Mouse (Mus musculus) kidney, postnatal 0 days (tissue): Measurements from ENCODE around the gene Emc8. TPM values are rescaled to one million over a fixed set of nuclear protein-coding genes. Genes with fewer than 3 reads are reported as not detected.
A peak's percentile ranks its signal among the peaks of the same experiment; 100 is the strongest.

Source experiments
- ATAC-seq: fragments of 200-750 bp; cut with Nextera tagmentation; replicated peaks from 2 replicates; pipeline ENCODE4 v1.8.0; 2017; ENCODE audit warnings: low read depth, moderate number of reproducible peaks, moderate TSS enrichment, moderate library complexity; ENCODE audit not compliant: low FRiP score
- DNase-seq: peaks from one replicate; pipeline ENCODE4 v3.0.0-alpha.2; 2016; ENCODE audit warnings: low spot score
- H3K27ac ChIP-seq: fragments of 300-500 bp; sonication (generic); 2 replicates; pipeline ENCODE4 v1.5.1; 2014; ENCODE audit warnings: mild to moderate bottlenecking
- H3K27me3 ChIP-seq: fragments of 300-500 bp; sonication (generic); 2 replicates; pipeline ENCODE4 v1.6.1; 2014; ENCODE audit warnings: low read length, mixed read lengths; ENCODE audit not compliant: insufficient read depth
- H3K36me3 ChIP-seq: fragments of 300-500 bp; sonication (generic); 2 replicates; pipeline ENCODE4 v1.6.1; 2014; ENCODE audit warnings: low read length, mixed read lengths; ENCODE audit not compliant: insufficient read depth
- H3K4me1 ChIP-seq: fragments of 300-500 bp; sonication (generic); replicated peaks from 2 replicates; pipeline ENCODE4 v1.6.1; 2014; ENCODE audit warnings: antibody characterized with exemption, low read length, mixed read lengths; ENCODE audit not compliant: insufficient read depth
- H3K4me2 ChIP-seq: fragments of 300-500 bp; sonication (generic); 2 replicates; pipeline ENCODE4 v1.6.1; 2014; ENCODE audit warnings: mild to moderate bottlenecking, low read length, moderate library complexity, mixed read lengths
- H3K4me3 ChIP-seq: fragments of 300-500 bp; sonication (generic); replicated peaks from 2 replicates; pipeline ENCODE4 v1.5.1; 2014; ENCODE audit warnings: low read depth, low read length
- H3K9ac ChIP-seq: fragments of 300-500 bp; sonication (generic); 2 replicates; pipeline ENCODE4 v1.6.1; 2014; ENCODE audit warnings: low read depth, low read length
- H3K9me3 ChIP-seq: fragments of 300-500 bp; sonication (generic); replicated peaks from 2 replicates; pipeline ENCODE4 v1.6.1; 2016; ENCODE audit warnings: low read length, inconsistent platforms, mixed read lengths
- CTCF ChIP-seq: IDR thresholded peaks from 2 replicates; pipeline ENCODE4 v1.5.1; 2016; ENCODE audit warnings: antibody characterized with exemption, low read depth, mild to moderate bottlenecking, moderate library complexity
- WGBS: fragments of 180-500 bp; shearing (Covaris S2); extraction: QIAGEN DNeasy Blood & Tissue Kit; methylation state at CpG from one replicate; pipeline ENCODE4 v1.1.7; 2014; 5-methylcytosine and 5-hydroxymethylcytosine counted together
- polyA plus RNA-seq: library from polyadenylated mRNA; unstranded; fragments of >200 nt; fragmentation: Nextera tagmentation; extraction: Ambion mirVana; gene quantifications from 2 replicates; pipeline ENCODE4 v1.2.1, GENCODE M21; 2015

Emc8 gene
- polyA plus RNA-seq, 1 experiment from 2014 or later, result 213 TPM

DNA sequence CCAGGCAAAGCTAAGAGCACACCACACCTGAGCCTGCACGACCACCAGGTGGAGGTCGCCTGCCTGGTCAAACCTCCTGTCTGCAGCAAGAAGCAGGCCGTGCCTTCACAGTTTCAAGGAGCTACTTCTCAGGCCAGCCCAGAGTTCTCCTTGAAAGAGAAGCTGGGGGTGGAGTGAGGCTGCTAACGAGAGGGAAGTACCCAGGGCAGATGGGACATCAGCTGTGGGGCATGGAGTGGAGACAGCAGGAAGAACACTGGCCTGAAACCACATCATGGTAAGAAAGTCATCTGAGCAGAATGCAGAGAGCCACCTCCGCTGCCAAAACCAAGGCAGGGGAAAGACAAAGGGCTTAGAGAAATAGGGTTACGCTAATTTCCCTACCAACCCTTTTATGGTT is 3.8 kb downstream of the Emc8 start:
- Histone ChIP-seq H3K9me3 (no peaks in the 10 kb centered on the region), H3K4me1 (peaks cover 21% of the 10 kb centered on the region; the same call in 1 of the 2 replicates), H3K27me3 (no peaks in the 10 kb centered on the region), H3K4me2 (no peak overlapping the region), H3K4me3 (no peak overlapping the region), H3K27ac (no peak overlapping the region), H3K9ac (no peak overlapping the region), H3K36me3 (no peaks in the 10 kb centered on the region)
- no peak for ATAC-seq
- DNase-seq, result no peak
- WGBS, result 71% methylated on average over 6 of the region's 6 CpGs
- peak; percentile 11; the same call in 1 of the 2 replicates for TF ChIP-seq CTCF

DNA sequence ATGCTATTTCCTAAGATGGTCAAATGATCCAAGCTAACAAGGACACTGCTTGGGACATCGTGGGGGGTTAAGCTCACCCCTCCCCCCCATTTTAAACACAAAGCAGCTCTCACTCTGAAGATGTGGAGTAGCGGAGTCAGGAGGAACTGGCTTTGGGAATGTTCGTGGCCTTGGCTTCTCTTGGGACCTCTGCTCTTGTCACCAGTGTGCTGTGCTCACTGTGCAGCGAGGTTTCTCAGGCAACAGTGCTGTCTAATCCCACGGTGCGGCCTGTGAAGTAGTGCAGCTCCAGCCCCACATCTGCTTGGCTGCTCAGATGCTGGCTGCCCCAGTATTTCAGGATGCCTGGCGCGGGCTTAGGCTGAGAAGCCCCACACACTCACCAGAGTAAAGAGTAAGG is 11.0 kb downstream of the Emc8 start:
- TF ChIP-seq CTCF, result no peak
- H3K36me3 ChIP-seq, result peaks cover 27% of the 10 kb centered on the region
- DNase-seq (no peak), ATAC-seq (no peak)
- 92% methylated on average over 8 of the region's 8 CpGs for WGBS
- no peak overlapping the region for H3K4me2 ChIP-seq
- no peaks in the 10 kb centered on the region for H3K4me1 ChIP-seq
- H3K4me3 ChIP-seq, result no peak overlapping the region
- H3K27me3 ChIP-seq, result no peaks in the 10 kb centered on the region
- no peak overlapping the region for H3K9ac ChIP-seq
- no peak overlapping the region for H3K27ac ChIP-seq
- no peaks in the 10 kb centered on the region for H3K9me3 ChIP-seq

DNA sequence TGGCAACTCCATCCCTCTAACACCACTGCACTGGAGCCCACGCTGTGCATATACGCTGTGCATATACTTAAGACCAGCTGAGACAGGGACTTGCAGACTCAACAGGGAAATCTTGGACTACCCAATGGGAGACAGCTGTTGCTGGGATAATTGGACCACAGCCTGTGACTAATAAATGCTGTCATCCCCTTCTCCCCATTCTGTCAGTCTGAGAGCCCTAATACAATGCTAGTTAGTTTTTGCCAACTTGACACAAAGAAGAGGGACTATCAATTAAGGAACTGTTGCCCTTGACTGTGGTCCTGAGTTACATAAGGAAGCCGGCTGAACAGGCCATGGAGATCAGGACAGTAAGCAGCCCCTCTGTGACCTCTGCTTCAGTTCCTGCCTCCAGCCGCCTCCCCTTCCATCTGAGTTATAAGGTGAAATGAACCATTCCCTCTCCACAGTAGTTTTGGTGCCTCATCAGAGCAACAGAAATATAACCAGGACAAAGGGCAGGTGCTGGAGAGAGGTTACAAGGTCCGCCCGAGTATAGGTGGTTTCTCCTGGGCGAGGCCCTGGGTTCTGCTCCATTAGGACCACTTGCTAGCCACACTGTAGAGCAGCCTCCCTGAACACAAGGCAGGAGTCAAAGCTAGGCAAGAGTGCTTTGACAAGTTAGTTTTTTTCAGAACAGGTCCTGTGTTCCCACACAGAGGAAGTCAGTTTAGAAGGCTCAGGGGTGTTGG is 11.9 kb downstream of the Emc8 start:
- Histone ChIP-seq H3K9ac (no peak overlapping the region), H3K4me1 (no peaks in the 10 kb centered on the region), H3K36me3 (peaks cover 27% of the 10 kb centered on the region), H3K4me3 (no peak overlapping the region), H3K4me2 (no peak overlapping the region), H3K27ac (no peak overlapping the region), H3K27me3 (no peaks in the 10 kb centered on the region), H3K9me3 (no peaks in the 10 kb centered on the region)
- no peak for TF ChIP-seq CTCF
- DNase-seq (no peak), ATAC-seq (no peak)
- WGBS, result 85% methylated on average over 7 of the region's 7 CpGs

DNA sequence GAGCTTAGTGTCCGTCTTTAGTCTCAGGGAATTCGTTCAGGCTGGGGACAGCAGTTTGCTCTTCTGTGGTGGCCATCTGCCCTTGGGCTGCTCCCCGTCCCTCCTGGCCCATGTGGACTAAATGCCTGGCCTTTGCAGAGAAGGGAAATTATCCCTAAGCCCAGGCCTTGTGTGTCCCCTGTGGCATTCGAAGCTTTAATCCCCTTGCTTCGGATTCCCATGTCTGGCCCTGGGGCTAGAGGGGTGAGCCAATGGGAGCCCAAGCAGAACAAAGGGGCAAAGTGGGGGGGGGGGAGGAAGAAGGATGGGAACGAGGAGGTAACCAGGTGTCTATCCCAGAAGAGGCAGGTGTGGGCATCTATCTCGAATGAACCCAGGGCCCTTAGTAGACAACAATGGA is 20.8 kb downstream of the Emc8 start, which contains the start of gene 1190005I06Rik:
1190005I06Rik (minus strand) TSS at position 101 of the 400 bp plus-strand sequence.
- Histone ChIP-seq H3K9me3 (no peaks in the 10 kb centered on the region), H3K36me3 (no peaks in the 10 kb centered on the region), H3K4me2 (no peak within 1 kb of the TSS), H3K27me3 (no peaks in the 10 kb centered on the region), H3K4me1 (no peaks in the 10 kb centered on the region), H3K27ac (no peak within 1 kb of the TSS), H3K4me3 (no peak within 1 kb of the TSS), H3K9ac (no peak within 1 kb of the TSS)
- DNase-seq (no peak), ATAC-seq (no peak)
- 67% methylated on average over 7 of the region's 7 CpGs for WGBS
- no peak for TF ChIP-seq CTCF

DNA sequence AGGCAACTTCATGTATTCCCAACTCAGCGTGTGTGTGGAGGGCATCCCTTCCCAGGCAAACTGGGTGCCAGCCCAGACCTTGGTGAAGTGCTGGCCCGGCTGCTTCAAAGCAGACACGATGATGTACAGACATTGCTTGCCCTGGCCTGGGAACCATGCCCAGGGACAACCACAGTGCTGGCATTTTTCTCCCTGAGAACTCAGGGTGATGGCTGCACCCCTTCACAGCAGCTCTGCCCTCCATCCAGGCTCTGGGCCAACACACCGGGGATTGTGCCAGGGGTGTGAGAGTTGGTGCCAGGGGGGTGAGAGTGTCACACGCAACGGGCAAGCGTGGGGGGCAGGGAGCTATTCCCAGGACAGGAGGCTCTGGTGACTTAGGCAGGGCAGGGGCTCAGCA is 23.7 kb downstream of the Emc8 start:
- Histone ChIP-seq H3K4me2 (no peak overlapping the region), H3K4me3 (no peak overlapping the region), H3K27ac (no peak overlapping the region), H3K9me3 (no peaks in the 10 kb centered on the region), H3K36me3 (no peaks in the 10 kb centered on the region), H3K27me3 (no peaks in the 10 kb centered on the region), H3K4me1 (no peaks in the 10 kb centered on the region), H3K9ac (no peak overlapping the region)
- DNase-seq (no peak), ATAC-seq (no peak)
- TF ChIP-seq CTCF, result no peak
- 71% methylated on average over 7 of the region's 7 CpGs for WGBS

DNA sequence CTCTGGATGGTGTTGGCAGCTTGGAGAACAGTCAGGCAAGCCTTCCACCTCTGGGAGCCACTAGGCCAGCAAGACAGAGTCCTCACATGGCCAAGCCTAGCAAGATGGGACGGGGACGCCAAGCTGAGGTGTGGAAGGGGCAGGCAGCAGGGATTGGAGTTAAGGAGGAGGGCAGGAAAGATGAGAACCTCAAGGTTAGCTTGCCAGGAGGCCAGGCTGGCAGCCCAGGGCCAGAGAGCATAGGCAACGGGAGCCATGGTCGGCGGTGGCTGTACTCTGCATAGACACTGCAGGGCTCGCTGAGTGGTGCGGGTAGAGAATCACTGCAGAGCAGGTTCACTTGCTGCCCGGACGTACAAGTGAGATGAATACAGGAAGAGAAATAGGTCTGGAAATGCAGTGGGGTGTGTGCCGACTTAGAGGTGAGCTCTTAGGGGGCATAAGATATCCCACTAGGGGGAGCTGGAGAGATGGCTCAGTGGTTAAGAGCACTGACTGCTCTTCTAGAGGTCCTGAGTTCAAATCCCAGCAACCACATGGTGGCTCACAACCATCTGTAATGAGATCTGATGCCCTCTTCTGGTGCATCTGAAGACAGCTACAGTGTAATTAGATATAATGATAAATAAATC is 26.2 kb downstream of the Emc8 start:
- no peak overlapping the region for H3K9ac ChIP-seq
- no peaks in the 10 kb centered on the region for H3K36me3 ChIP-seq
- WGBS, result 81% methylated on average over 10 of the region's 10 CpGs
- H3K4me2 ChIP-seq, result no peak overlapping the region
- TF ChIP-seq CTCF, result peak; percentile 18; the same call in 1 of the 2 replicates
- H3K4me3 ChIP-seq, result no peak overlapping the region
- H3K4me1 ChIP-seq, result no peaks in the 10 kb centered on the region
- no peak for ATAC-seq
- no peak for DNase-seq
- no peak overlapping the region for H3K27ac ChIP-seq
- H3K9me3 ChIP-seq, result no peaks in the 10 kb centered on the region
- no peaks in the 10 kb centered on the region for H3K27me3 ChIP-seq
